Comparison of ENCODE assay signal across 8 mouse cellular contexts in the genomic region with DNA sequence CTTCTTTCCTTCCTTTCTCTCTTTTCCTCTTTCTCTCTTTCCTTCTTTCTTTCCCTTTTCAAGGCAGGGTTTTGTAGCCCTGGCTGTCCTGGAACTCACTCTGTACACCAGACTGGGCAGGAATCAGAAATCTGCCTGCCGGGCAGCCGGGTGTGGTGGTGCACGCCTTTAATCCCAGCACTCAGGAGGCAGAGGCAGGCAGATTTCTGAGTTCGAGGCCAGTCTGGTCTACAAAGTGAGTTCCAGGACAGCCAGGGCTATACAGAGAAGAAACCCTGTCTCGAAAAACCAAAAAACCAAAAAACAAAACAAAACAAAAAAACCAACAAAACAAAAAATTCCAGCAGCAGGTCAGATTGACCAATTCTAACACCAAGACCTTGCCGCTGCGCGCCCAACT. TPM values are rescaled to one million over a fixed set of nuclear protein-coding genes. Genes with fewer than 3 reads are reported as not detected.
A peak's percentile ranks its signal among the peaks of the same experiment; 100 is the strongest.
DNase-seq lines count a peak whose midpoint lies in the region; ATAC-seq and TF ChIP-seq lines count a peak whose summit lies in the region.
"Not testable (repeated sequence)": the region's sequence is repeated elsewhere in the genome, so short reads cannot be mapped to it uniquely, and the experiment has no call there.

No protein-coding gene starts in this region.

- peak; percentile 18 to 27 for DNase-seq in cerebellum, adult 18-20 months

- peak; percentile 9; the same call in 1 of the 2 replicates for ATAC-seq in forebrain, embryonic 12.5 days (ENCODE audit: low FRiP score)
- not testable (repeated sequence) for ATAC-seq in heart, embryonic 15.5 days (replicated peaks; ENCODE audit: insufficient number of reproducible peaks, insufficient read depth, low FRiP score, low read depth)
- peak; percentile 20 for ATAC-seq in intestine, embryonic 15.5 days
- peak; percentile 25; the same call in 1 of the 2 replicates for ATAC-seq in limb, embryonic 13.5 days (ENCODE audit: low FRiP score, low read depth)
- ATAC-seq in lung, embryonic 15.5 days (ENCODE audit: borderline replicate concordance, extremely low read depth, low FRiP score, low TSS enrichment) = 0 out of 2 replicates have a peak, but pooled peaks have one; percentile 4

- 40% methylated on average over 8 of the region's 8 CpGs for WGBS in forebrain, embryonic 12.5 days
- 41% methylated on average over 8 of the region's 8 CpGs for WGBS in heart, embryonic 15.5 days
- 43% methylated on average over 8 of the region's 8 CpGs for WGBS in intestine, embryonic 15.5 days
- 41% methylated on average over 8 of the region's 8 CpGs for WGBS in limb, embryonic 13.5 days
- WGBS in lung, embryonic 15.5 days = 42% methylated on average over 8 of the region's 8 CpGs

- not testable (repeated sequence) for H3K27me3 ChIP-seq in forebrain, embryonic 12.5 days; heart, embryonic 15.5 days; intestine, embryonic 15.5 days (replicated peaks); limb, embryonic 13.5 days; lung, embryonic 15.5 days; myocyte (ENCODE audit: control insufficient read depth, insufficient read depth, insufficient read length); testis, adult 2 months (ENCODE audit: control insufficient read depth, insufficient read depth, low read length)

- H3K36me3 ChIP-seq in forebrain, embryonic 12.5 days (replicated peaks) = peaks cover 16% of the 10 kb centered on the region
- peaks cover 12% of the 10 kb centered on the region for H3K36me3 ChIP-seq in heart, embryonic 15.5 days
- not testable (repeated sequence) for H3K36me3 ChIP-seq in intestine, embryonic 15.5 days; myocyte (ENCODE audit: control insufficient read depth, insufficient read depth); testis, adult 2 months (ENCODE audit: control insufficient read depth, insufficient read depth, low read length)
- H3K36me3 ChIP-seq in limb, embryonic 13.5 days = peaks cover 13% of the 10 kb centered on the region
- peaks cover 12% of the 10 kb centered on the region for H3K36me3 ChIP-seq in lung, embryonic 15.5 days

- H3K79me2 ChIP-seq in myocyte (ENCODE audit: control insufficient read depth, insufficient read depth) = not testable (repeated sequence)

- not testable (repeated sequence) for H3ac ChIP-seq in myocyte (ENCODE audit: control insufficient read depth, insufficient read length)

- peak overlapping the region; percentile 72; the same call in 1 of the 2 replicates for H3K9ac ChIP-seq in forebrain, embryonic 12.5 days
- peak overlapping the region; percentile 18; the same call in 1 of the 2 replicates for H3K9ac ChIP-seq in heart, embryonic 15.5 days
- H3K9ac ChIP-seq in intestine, embryonic 15.5 days = not testable (repeated sequence)
- H3K9ac ChIP-seq in limb, embryonic 13.5 days = peak overlapping the region; percentile 87; the same call in 1 of the 2 replicates
- H3K9ac ChIP-seq in lung, embryonic 15.5 days = 0 out of 2 replicates have a peak overlapping the region, but pooled peaks have one; percentile 30

- peak overlapping the region; percentile 66 for H3K4me3 ChIP-seq in forebrain, embryonic 12.5 days (replicated peaks)
- H3K4me3 ChIP-seq in heart, embryonic 15.5 days = peak overlapping the region; percentile 84
- peak overlapping the region; percentile 68 for H3K4me3 ChIP-seq in intestine, embryonic 15.5 days (replicated peaks)
- peak overlapping the region; percentile 76 for H3K4me3 ChIP-seq in limb, embryonic 13.5 days
- peak overlapping the region; percentile 65 for H3K4me3 ChIP-seq in lung, embryonic 15.5 days
- H3K4me3 ChIP-seq in myocyte = peak overlapping the region; percentile 58
- H3K4me3 ChIP-seq in testis, adult 2 months (ENCODE audit: control insufficient read depth, low read depth, low read length) = peak overlapping the region; percentile 81

- not testable (repeated sequence) for H3K9me3 ChIP-seq in forebrain, embryonic 12.5 days; heart, embryonic 15.5 days (replicated peaks); intestine, embryonic 15.5 days; limb, embryonic 13.5 days; lung, embryonic 15.5 days

- peaks cover 13% of the 10 kb centered on the region for H3K4me1 ChIP-seq in forebrain, embryonic 12.5 days
- H3K4me1 ChIP-seq in heart, embryonic 15.5 days (replicated peaks); intestine, embryonic 15.5 days (replicated peaks); lung, embryonic 15.5 days; testis, adult 2 months (ENCODE audit: control insufficient read depth, insufficient read depth, low read length): not testable (repeated sequence)
- H3K4me1 ChIP-seq in limb, embryonic 13.5 days = peaks cover 12% of the 10 kb centered on the region

- not testable (repeated sequence) for H3K27ac ChIP-seq in forebrain, embryonic 12.5 days; heart, embryonic 15.5 days; intestine, embryonic 15.5 days; limb, embryonic 13.5 days; lung, embryonic 15.5 days
- peak overlapping the region; percentile 47; the same call in 1 of the 2 replicates for H3K27ac ChIP-seq in testis, adult 2 months (ENCODE audit: control insufficient read depth, insufficient read depth, low read depth, low read length)

- TF ChIP-seq POLR2A in myocyte (IDR thresholded peaks at IDR 0.05; ENCODE audit: insufficient read length, low read depth); testis, adult 2 months (IDR thresholded peaks at IDR 0.05; ENCODE audit: control insufficient read depth, low read depth, low read length): not testable (repeated sequence)

- peak overlapping the region; percentile 67 for H3K4me2 ChIP-seq in forebrain, embryonic 12.5 days
- H3K4me2 ChIP-seq in heart, embryonic 15.5 days = peak overlapping the region; percentile 74
- peak overlapping the region; percentile 84 for H3K4me2 ChIP-seq in intestine, embryonic 15.5 days (replicated peaks)
- H3K4me2 ChIP-seq in limb, embryonic 13.5 days (replicated peaks) = peak overlapping the region; percentile 87
- peak overlapping the region; percentile 70 for H3K4me2 ChIP-seq in lung, embryonic 15.5 days
- peak overlapping the region; percentile 86 for H3K4me2 ChIP-seq in myocyte (ENCODE audit: low read depth)

- TF ChIP-seq CTCF in testis, adult 2 months (IDR thresholded peaks at IDR 0.05; ENCODE audit: control insufficient read depth, insufficient read depth, insufficient replicate concordance, low read depth, low read length) = not testable (repeated sequence)

RNA-seq across cellular contexts. Expression of a gene that starts 0.5 kb away (rescaled TPM):
- 6.0 and 6.2 TPM in 2 replicates for polyA plus RNA-seq in forebrain, embryonic 12.5 days (2016; fragmentation: Nextera tagmentation; extraction: Ambion mirVana)
- 2.9 and 3.3 TPM in 2 replicates for polyA plus RNA-seq in heart, embryonic 15.5 days (2015; fragmentation: Nextera tagmentation; extraction: Ambion mirVana)
- 3.1 and 3.3 TPM in 2 replicates for polyA plus RNA-seq in intestine, embryonic 15.5 days (2015; fragmentation: Nextera tagmentation; extraction: Ambion mirVana)
- polyA plus RNA-seq in limb, embryonic 13.5 days (2015; fragmentation: Nextera tagmentation; extraction: Ambion mirVana) = 6.4 and 7.3 TPM in 2 replicates
- 4.9 and 5.2 TPM in 2 replicates for polyA plus RNA-seq in lung, embryonic 15.5 days (2015; fragmentation: Nextera tagmentation; extraction: Ambion mirVana)
- 1.2 TPM for polyA plus RNA-seq in myocyte (2012; fragmentation: generic; extraction: Trizol)
- 3.4 and 3.5 TPM in 2 replicates for polyA plus RNA-seq in testis, adult 2 months (2012; rRNA removed)

RNA-seq across cellular contexts. Expression of a gene that starts 17.1 kb away (rescaled TPM):
- 13.8 and 15.8 TPM in 2 replicates for polyA plus RNA-seq in forebrain, embryonic 12.5 days (2016; fragmentation: Nextera tagmentation; extraction: Ambion mirVana)
- polyA plus RNA-seq in heart, embryonic 15.5 days (2015; fragmentation: Nextera tagmentation; extraction: Ambion mirVana) = 9.5 and 11.2 TPM in 2 replicates
- polyA plus RNA-seq in intestine, embryonic 15.5 days (2015; fragmentation: Nextera tagmentation; extraction: Ambion mirVana) = 12.2 and 12.7 TPM in 2 replicates
- polyA plus RNA-seq in limb, embryonic 13.5 days (2015; fragmentation: Nextera tagmentation; extraction: Ambion mirVana) = 15.8 and 20.9 TPM in 2 replicates
- 16.1 and 17.1 TPM in 2 replicates for polyA plus RNA-seq in lung, embryonic 15.5 days (2015; fragmentation: Nextera tagmentation; extraction: Ambion mirVana)
- polyA plus RNA-seq in myocyte (2012; fragmentation: generic; extraction: Trizol) = 3.1 TPM
- polyA plus RNA-seq in testis, adult 2 months (2012; rRNA removed) = 19.0 and 20.7 TPM in 2 replicates

RNA-seq across cellular contexts. Expression of a gene that starts 41.6 kb away (rescaled TPM):
- polyA plus RNA-seq in forebrain, embryonic 12.5 days (2016; fragmentation: Nextera tagmentation; extraction: Ambion mirVana) = 585 and 638 TPM in 2 replicates
- 453 and 535 TPM in 2 replicates for polyA plus RNA-seq in heart, embryonic 15.5 days (2015; fragmentation: Nextera tagmentation; extraction: Ambion mirVana)
- polyA plus RNA-seq in intestine, embryonic 15.5 days (2015; fragmentation: Nextera tagmentation; extraction: Ambion mirVana) = 1,008 and 1,147 TPM in 2 replicates
- polyA plus RNA-seq in limb, embryonic 13.5 days (2015; fragmentation: Nextera tagmentation; extraction: Ambion mirVana) = 1,044 and 1,066 TPM in 2 replicates
- 1,008 and 1,109 TPM in 2 replicates for polyA plus RNA-seq in lung, embryonic 15.5 days (2015; fragmentation: Nextera tagmentation; extraction: Ambion mirVana)
- 2,432 TPM for polyA plus RNA-seq in myocyte (2012; fragmentation: generic; extraction: Trizol)
- 512 and 591 TPM in 2 replicates for polyA plus RNA-seq in testis, adult 2 months (2012; rRNA removed)

RNA-seq across cellular contexts. Expression of a gene that starts 45.9 kb away (rescaled TPM):
- polyA plus RNA-seq in forebrain, embryonic 12.5 days (2016; fragmentation: Nextera tagmentation; extraction: Ambion mirVana) = 32.4 and 34.5 TPM in 2 replicates
- polyA plus RNA-seq in heart, embryonic 15.5 days (2015; fragmentation: Nextera tagmentation; extraction: Ambion mirVana) = 22.1 and 22.9 TPM in 2 replicates
- 27.5 and 27.9 TPM in 2 replicates for polyA plus RNA-seq in intestine, embryonic 15.5 days (2015; fragmentation: Nextera tagmentation; extraction: Ambion mirVana)
- polyA plus RNA-seq in limb, embryonic 13.5 days (2015; fragmentation: Nextera tagmentation; extraction: Ambion mirVana) = 38.8 and 43.6 TPM in 2 replicates
- 40.0 and 48.4 TPM in 2 replicates for polyA plus RNA-seq in lung, embryonic 15.5 days (2015; fragmentation: Nextera tagmentation; extraction: Ambion mirVana)
- polyA plus RNA-seq in myocyte (2012; fragmentation: generic; extraction: Trizol) = 11.4 TPM
- polyA plus RNA-seq in testis, adult 2 months (2012; rRNA removed) = 33.3 and 34.2 TPM in 2 replicates

RNA-seq across cellular contexts. Expression of a gene that starts 46.7 kb away (rescaled TPM):
- 0.81 and 0.83 TPM in 2 replicates for polyA plus RNA-seq in forebrain, embryonic 12.5 days (2016; fragmentation: Nextera tagmentation; extraction: Ambion mirVana)
- polyA plus RNA-seq in heart, embryonic 15.5 days (2015; fragmentation: Nextera tagmentation; extraction: Ambion mirVana) = 0.47 and 0.49 TPM in 2 replicates
- 0.33 and 0.47 TPM in 2 replicates for polyA plus RNA-seq in intestine, embryonic 15.5 days (2015; fragmentation: Nextera tagmentation; extraction: Ambion mirVana)
- 0.42 and 0.64 TPM in 2 replicates for polyA plus RNA-seq in limb, embryonic 13.5 days (2015; fragmentation: Nextera tagmentation; extraction: Ambion mirVana)
- 0.98 and 1.3 TPM in 2 replicates for polyA plus RNA-seq in lung, embryonic 15.5 days (2015; fragmentation: Nextera tagmentation; extraction: Ambion mirVana)
- 0.91 TPM for polyA plus RNA-seq in myocyte (2012; fragmentation: generic; extraction: Trizol)
- 0.12 and 0.13 TPM in 2 replicates for polyA plus RNA-seq in testis, adult 2 months (2012; rRNA removed)
